Mouse (Mus musculus) layer of hippocampus, adult 11-12 months (tissue): ENCODE results near the gene Arrb1.
A peak's percentile ranks its signal among the peaks of the same experiment; 100 is the strongest.
"Not testable (repeated sequence)": the region's sequence is repeated elsewhere in the genome, so short reads cannot be mapped to it uniquely, and the experiment has no call there.

ENCODE experiments used
- DNase-seq: peaks from one replicate; pipeline ENCODE4 v3.0.0; 2022; ENCODE audit warnings: low spot score

Gene Arrb1

GRCm38 (mm10) chr7:99534901-99535735 lies at the start of gene Arrb1:
Gene Arrb1, plus strand, starts transcription at chr7:99535466.
- DNase-seq: peak; percentile 77

- no peak for DNase-seq
Measured at GRCm38 (mm10) chr7:99489708-99490107, 45.6 kb upstream of the Arrb1 start.

DNA sequence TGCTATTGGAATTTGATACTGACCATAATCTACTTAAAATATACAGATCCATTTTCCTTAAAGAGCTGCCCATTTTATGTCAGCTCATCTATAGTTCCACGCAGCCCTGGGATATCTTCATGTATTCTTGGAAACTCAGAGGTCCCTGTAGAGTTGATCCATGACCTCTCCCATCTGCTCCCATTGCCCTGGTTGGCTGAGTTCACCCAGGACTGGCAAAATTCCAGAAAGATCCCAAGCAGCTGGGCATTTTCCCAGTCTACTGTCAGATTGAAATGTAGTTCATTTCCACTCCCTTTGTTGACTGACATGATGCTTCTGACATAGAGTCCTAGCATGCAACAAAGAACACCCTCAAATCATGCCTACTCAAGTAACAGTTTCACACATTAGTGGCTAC lies 36.1 kb upstream of the Arrb1 start:
- DNase-seq: no peak

DNA sequence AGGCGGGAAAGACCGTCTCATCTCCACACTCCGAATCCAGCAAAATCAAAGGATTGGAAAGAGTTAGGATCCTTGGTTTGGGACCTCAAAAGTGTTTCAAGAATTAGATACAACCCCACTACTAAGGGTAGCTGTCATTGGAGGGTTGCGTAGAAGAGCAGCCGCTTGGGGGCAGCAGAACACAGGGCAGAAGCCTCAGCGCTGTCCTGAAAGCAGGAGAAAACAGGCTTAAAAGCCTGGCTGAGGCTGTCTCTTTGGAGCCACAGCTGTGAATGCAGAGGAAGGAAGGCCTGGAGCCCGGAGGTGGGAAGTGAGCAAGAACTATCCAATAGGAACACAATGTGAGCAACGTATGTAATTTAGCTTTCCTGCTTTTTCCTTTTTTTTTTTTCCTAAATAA lies 35.1 kb upstream of the Arrb1 start:
- peak; percentile 90 for DNase-seq

DNA sequence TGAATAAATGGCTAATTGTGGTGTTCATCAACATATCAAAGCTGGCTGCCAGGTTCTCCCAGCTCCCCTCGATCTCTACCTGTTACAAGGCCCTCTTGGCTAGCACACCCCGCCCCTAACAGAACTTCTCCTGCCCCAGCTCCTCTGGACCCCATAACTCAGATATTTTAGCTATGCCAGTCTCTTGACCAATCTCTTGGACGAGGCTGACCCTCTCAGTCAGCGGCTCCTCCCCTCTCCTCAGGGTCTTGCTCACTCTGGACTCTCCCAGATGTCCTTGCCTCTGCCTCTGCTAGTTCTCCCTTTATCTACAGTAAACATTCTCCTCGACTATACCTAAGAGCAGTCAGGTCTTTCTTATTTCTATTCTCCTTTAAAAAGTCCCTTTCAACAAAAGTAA lies 34.6 kb upstream of the Arrb1 start:
- DNase-seq: no peak

- no peak for DNase-seq
Measured at GRCm38 (mm10) chr7:99501148-99501547, 34.1 kb upstream of the Arrb1 start.

DNA sequence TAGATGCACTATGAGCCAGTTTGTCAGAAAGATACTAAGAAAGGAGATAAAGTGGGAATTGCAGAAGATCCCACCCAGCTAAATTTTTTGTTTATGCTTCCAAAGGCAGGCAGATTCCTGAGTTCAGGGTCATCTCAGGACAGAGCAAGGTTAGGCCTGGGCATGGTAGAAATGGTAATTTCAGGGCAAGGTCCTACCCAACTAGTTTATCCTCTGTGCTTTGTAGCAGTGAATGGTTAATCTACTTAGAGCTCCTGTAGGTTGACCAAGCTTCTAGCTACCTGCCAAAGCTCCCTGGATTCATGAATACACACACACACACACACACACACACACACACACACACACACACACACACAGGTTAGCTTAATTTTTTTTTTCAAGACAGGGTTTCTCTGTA lies 30.7 kb upstream of the Arrb1 start:
- no peak for DNase-seq

- DNase-seq: not testable (repeated sequence)
Measured at GRCm38 (mm10) chr7:99508187-99508586, 27.1 kb upstream of the Arrb1 start.

- peak; percentile 69 for DNase-seq
Measured at GRCm38 (mm10) chr7:99510087-99510501, 25.2 kb upstream of the Arrb1 start.

- DNase-seq: no peak
Measured at GRCm38 (mm10) chr7:99516092-99516813, 19.0 kb upstream of the Arrb1 start.

DNA sequence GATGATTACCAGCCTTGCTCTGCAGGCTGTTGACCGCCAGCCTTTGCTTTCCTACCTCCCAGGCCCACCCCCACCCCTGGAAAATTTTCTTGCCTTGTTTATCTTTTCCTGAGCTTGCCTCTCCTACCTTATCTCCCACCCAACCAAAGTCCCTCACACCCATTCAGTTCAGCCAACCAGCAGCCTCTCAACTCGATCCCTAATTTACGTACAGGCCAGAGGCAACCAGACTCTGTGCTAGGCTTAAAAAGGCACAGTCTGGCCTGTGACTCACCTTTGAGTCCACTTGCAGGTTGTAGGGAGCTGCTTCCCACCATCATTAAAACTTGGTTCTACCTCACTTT lies 18.5 kb upstream of the Arrb1 start:
- DNase-seq: no peak

DNA sequence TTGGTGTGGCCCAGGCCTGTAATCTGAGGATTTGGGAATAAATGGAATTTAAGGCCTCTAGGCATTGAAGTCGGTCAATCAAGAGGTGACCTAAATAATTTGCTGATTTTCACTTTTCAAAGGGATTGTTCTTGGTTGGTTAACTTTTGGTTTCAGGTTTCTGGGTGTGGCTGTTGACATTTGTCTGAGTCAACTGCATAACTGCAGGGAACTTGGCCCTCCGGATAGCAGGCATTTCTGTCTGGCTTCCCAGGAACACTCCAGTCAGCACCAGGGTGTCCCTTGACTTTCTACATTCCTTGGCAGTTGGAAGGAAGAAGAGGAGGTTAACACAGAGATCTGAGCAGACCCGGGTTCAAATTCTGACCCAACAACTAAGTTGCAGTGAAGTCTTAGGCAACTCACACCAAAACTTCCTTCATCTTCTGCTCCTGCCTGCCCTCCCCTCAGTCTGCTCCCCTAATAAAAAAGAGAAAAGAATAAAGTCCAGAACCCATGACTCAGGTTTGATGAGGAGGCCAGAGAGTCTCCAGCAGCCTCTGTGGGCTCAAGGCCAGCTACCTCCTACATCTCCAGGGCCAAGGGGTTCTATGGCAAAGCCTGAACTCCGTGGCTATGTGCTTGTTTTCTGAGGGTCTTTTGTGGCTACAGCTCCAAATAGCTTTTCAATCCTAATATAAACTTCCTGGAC lies 16.2 kb upstream of the Arrb1 start:
- no peak for DNase-seq

GRCm38 (mm10) chr7:99523121-99523520 lies 12.1 kb upstream of the Arrb1 start:
- DNase-seq: no peak

DNA sequence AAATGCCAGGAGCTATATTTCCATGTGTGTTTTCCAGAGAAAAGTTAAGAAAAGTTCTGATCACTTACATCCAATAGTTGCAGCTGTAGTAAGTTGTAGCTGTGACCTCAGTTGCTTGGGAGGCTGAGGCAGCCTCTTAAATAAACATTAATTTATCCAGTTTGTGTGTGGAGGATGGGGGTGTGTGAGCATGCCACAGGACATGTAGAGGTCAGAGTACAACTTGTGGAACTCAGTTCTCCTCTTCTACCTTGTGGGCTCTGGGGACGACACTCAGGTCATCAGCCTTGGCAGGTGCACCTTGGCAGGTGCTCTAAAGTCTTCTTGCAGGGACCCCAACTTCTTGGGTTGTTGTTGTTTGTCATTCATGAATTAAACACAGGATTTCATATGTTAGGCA lies 11.4 kb upstream of the Arrb1 start:
- no peak for DNase-seq

- DNase-seq: no peak
Measured at GRCm38 (mm10) chr7:99528547-99528946, 6.7 kb upstream of the Arrb1 start.

DNA sequence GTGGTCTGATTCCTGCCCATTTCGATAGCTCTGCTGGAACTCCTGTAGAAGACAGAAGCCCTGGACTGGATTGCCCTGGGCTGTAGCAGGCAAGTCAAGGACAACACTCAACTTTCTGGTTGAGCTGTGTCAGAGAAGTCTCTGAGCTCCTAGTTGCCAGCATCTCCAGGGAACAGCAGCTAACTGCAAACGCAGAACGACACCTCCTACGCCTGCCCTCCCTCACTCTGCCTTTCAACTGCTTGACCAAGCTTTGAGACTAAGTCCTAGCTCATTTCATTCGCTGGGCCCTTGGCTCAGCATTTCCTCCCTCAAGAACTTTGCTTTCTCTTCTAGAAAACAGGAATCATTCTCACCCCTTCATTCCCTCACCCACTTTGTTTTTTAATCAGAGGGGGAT lies 5.9 kb upstream of the Arrb1 start:
- no peak for DNase-seq

- no peak for DNase-seq
Measured at GRCm38 (mm10) chr7:99531408-99531970, 3.8 kb upstream of the Arrb1 start.

DNA sequence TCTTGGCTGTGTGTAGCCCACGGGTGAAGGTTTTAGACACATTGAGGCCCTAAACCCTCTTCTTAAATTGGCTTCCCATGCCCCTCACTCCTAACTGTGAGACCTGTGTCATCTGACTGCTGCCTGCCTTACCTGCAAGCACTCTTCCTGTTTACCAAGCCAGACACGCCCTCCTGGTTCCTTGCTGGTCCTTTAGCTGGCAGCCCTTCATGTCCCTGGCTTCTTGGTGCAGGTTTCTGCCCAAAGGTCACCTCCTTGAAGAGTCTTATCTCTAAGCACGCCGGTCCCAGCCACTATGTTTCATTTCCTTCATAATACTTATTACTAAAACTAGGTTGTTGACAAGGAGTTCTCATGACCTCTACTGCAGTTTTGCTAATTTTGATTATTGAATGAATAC lies 2.7 kb upstream of the Arrb1 start:
- no peak for DNase-seq

GRCm38 (mm10) chr7:99533600-99533999 lies 1.7 kb upstream of the Arrb1 start:
- no peak for DNase-seq

DNA sequence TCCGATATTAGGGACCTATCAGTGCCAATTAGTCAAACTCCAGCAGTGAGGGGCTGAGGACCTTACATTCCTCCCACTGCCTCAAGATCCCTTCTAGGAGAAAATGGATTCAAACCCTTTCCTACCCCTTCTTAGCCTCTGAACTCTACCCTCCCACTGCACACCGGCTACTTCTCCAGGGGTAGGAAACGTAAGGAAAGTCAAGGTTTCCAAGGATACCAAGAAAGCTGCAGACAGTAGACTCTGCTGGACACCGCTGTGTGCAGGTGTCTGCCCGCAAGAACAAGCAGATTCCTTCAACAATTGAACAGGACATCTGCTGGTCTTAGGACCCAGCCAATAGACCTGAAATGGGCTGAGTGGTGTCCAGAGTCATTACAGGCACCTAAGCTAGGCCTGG lies 765 bp upstream of the Arrb1 start:
- no peak for DNase-seq

DNA sequence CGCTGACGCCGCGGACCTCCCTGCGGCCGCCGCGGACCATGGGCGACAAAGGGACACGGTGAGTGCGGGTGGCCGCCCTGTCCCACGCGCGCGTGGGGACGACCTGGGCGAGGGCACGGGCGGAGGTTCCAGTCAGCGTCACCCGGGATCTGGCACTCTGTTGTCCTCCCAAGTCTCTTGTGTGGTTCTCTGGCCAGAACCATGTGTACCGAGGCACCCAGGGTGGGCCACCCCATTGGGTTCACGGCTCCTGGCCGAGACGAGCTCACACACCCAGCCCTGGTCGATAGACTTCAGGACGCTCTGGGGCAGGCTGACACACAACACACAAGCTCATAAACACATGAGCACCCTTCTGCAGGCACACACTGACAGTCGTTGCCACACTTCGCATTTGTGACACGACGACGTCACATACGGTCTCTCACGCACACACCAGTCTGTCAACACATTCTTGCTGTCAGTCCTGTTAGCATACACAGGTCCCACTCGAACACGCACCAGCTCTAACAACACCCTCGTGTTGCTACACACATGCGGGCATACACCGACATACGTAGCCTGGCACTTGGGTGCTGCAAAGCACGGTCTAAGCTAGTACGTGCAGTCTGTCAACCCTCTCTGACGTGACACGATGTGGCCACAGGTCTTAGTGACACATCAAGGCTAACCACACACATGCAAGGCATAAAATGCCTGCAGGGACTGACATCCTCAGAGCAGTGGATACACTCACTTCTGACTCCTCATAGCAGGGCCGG lies 655 bp downstream of the Arrb1 start:
- DNase-seq: no peak

GRCm38 (mm10) chr7:99537183-99537756 lies 2.0 kb downstream of the Arrb1 start:
- DNase-seq: peak; percentile 10
